Mouse (Mus musculus) adrenal gland, postnatal 25 days (tissue): ENCODE measurements around the gene Spg7. TPM values are rescaled to one million over a fixed set of nuclear protein-coding genes. Genes with fewer than 3 reads are reported as not detected.
"Not testable (repeated sequence)": the region's sequence is repeated elsewhere in the genome, so short reads cannot be mapped to it uniquely, and the experiment has no call there.

Source experiments
- DNase-seq: peaks from one replicate; pipeline ENCODE4 v3.0.0; 2021; ENCODE audit warnings: mixed read lengths
- total RNA-seq: library from RNA; stranded (reverse); gene quantifications from 2 replicates; pipeline ENCODE4 v1.2.3, GENCODE M21; 2021

Spg7 gene
- total RNA-seq, 1 experiment from 2014 or later = 91.5 TPM

DNA sequence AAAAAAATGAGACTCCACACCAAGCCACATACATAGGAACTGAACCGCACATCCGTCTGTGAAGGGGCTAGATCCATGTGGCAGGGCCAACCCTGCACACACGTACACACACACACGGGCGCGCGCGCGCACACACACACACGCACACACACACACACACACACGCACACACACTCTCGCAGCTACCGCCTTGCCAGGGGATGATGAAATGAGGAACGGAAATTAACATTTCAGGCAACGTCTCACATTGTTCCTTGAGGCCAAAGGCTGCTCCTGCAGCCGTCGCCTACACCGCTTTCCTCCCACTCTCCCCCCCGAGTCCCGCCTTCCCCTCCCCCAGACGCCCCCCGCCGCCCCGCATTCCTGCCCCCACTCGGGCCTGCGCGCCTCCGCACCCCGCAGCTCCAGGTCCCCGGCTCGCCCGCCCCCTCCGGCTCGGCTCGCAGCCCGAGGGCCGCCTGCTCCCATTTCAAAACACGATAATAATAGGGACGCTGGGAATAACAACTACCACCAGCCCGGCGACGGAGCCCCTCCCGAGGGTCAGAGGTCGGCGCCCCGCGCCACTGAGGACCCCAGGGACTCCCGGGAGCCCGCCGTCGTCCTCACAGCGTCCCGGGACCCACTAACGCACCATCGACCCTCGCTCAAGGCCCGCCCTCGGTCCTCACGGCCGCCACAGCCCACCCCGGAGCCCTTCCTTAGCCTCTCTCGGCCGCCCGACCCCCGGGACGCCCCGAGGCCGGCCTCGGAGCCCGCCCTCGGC is 21.6 kb upstream of the Spg7 start:
- peak; percentile 54 for DNase-seq

DNA sequence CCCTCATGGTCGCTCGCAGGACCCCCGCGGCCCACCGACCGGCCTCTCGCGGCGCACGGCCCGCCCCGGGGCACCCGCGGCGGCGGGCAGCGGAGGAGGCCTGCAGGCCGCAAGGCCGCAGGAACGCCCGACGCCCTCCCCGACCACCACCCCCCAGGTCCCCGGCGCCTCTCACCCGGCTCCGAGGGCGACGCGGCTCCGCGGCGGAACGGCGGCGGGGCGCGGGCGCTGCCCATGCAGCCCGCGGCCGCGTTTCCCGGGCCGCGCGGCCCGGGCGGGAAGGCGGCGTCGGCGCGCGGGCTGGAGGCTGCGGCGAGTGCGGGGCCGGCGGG is 21.0 kb upstream of the Spg7 start:
- DNase-seq = no peak

DNA sequence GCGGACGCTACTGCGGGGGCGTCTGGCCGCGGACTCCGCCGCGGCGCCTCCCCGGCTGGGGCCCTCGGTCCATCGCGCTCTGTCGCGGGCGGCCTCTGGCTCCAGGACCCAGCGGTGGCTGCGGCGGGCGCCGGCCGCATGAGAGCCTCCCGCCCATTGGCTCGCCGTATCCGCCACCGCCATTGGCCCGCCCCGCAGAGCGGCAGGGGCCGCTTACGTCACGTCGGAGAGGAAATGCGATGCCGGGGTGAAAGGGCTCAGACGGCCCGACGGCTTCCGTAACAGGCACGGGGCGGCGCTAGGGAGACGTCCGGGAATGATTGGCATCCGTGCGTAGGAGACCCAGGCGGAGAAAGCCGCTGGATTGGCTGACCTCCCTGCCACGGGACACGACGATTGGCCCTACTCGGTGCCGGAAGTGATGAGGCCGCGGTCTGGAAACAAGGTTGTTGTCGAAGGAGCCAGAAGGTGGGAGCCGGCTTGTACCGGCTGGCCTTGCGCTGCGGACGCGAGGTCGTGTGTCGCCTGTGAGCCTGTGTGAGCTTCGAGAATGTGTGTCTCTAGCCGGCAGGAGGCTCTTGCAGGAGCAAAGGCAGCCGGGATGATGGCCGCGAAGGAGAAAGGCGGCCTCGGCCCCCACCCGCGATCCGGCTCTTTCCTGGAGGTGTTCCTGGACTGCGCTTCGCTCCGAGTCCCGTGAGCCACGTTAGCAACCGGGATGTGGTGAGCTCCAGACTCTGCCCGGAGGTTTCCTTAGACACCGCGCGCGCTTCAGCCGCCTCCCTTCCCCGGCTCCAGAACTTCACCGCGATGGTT is 20.4 kb upstream of the Spg7 start, which contains the start of gene Ankrd11:
Ankrd11 (minus strand) TSS at position 120 of the 816 bp plus-strand sequence.
- DNase-seq = peak; percentile 98

DNA sequence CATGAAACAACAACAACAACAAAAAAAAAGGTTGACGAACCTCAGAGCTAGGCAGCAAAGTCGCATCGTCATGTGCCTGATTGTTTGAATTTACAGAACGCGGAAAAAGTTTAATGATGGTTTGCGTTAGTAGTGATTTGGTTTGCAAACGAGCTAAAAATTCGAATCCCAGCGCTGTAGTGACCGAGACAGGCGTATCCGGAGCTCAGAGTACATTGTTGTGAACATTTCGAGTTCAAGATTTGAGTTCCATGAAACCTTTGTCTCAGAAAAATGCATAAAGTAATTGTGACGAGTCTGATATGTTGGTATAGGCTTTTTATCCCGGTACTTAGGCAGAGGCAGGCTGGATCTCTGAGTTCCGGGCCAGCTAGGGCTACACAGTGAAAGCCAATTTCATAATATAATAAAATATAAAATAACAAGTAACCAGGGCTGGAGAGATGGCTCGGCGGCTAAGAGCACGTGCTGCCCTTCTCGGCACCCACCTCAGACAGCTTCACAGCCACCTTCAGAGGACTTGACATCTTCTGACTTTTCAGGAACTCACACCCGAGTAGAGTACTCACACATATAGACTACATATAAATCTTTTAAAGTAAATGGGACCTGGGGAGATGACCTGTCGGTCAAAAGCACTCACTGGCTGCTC is 19.6 kb upstream of the Spg7 start:
- DNase-seq = no peak

DNA sequence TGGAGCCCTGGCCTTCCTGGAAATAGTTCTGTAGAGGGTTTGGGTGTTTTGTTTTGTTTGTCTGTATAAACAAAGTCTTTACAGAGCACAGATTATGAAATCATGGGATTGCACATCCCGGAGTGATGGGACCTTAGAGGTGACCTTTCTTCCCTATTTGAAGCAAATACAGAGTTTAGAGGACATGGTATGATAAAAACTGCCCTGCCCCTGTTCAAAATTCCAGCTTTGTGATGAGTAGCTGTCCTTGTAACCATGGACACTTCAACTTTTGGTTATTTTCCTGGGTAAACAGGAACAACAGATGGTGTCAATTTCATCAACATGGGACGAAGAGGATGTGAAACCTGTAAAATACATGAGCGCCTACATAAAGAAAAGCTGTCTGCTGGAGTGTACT is 18.8 kb upstream of the Spg7 start:
- DNase-seq = no peak

DNA sequence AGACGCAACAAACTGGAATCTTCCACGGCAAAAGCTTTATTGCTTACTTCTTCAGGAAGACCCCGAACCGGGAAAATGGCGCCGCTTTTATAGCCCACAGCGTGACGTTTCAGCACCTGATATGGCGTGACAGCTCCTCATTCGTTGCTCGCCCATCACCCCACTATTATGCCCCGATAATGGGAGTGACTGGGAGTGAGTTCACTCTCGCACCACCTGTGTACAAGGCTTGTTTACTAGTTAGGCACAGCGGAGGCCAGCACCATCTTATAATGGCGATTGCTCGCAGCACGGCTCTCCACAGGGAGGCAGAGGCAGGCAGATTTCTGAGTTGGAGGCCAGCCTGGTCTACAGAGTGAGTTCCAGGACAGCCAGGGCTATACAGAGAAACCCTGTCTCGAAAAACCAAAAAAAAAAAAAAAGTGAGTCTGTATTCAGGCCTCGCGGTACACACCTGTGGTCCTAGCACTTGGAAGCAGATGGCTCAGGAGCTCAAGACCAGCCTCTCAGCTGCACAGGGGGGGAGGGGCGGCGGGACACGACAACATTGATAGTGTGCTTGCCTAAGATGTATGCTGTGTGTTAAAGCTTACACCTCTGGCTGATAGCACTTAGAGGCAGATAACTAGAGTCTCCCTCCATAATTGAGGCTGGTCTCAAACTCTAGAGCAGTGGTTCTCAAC is 17.9 kb upstream of the Spg7 start:
- not testable (repeated sequence) for DNase-seq

DNA sequence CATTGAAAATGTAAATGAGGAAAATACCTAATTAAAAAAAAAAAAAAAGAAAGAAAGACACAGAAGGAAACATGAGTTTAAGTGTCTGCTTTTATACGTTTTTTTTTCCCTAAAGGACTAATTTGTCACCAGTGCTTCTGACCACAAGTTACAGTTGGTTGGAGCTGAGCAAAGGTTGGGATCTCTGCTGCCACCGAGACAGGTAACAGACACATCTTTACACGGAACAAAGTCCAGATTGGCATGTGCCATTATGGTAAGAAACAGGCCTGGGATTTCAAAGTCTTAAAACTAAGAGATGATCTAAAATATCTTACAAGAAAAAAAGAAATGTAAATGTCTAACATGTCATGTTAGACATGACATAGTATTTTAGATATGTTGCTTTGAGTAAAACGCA is 16.0 kb upstream of the Spg7 start:
- no peak for DNase-seq

DNA sequence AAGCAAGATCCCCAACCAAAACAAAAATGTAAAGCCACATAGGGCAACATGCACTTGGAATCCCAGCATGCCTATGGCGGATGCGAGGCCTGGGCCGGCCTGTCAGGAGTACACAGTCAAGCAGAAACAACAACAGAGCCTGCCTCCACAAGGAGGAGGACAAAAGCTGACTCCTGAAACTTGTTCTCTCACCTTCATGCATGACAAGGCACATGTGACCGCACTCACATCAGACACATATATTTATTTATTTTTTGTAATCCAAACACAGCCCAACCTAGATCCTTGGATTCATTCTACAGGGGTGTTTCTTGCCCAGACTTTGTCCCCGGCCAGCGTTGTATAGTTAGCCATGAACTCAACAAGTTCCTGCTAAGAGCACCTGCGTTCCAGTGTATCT is 14.9 kb upstream of the Spg7 start:
- no peak for DNase-seq

DNA sequence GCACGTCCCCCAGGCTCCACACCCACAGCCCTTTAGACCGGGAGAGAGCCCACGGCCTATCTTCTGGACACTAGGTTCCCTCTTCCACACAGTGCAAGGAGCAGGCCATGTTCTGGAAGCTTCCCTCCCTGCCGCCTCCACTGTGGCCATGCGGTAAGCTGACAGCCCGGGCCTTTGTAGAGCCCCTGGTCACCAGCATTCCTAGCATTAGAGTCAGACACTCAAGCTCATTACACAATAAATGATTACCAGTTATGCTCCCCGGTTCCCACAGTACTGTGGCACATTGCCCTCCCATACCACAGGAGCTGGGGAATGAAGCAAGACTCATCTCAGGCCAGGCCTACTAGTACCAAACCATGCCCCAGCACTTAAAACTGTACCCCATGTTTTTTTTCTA is 14.3 kb upstream of the Spg7 start:
- no peak for DNase-seq

DNA sequence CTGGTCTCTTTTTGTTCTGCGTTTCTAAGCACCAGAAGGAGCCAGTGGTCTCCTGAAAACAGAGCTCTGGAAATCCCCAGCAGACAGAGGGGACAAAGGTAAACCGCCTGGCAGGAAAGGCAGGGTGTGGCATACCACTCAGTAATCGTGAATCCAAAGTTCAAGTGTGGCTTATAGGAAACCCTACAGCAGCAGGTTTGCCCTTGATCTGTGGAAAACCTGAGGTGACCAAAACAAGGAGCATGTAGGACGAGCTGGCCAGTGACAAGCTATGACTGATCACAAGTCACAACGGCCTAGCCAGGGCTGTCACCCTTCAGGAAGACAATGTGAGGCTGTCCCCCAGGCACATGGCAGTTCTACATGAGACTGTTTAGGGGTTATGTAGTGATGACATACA is 11.3 kb upstream of the Spg7 start:
- DNase-seq = no peak

DNA sequence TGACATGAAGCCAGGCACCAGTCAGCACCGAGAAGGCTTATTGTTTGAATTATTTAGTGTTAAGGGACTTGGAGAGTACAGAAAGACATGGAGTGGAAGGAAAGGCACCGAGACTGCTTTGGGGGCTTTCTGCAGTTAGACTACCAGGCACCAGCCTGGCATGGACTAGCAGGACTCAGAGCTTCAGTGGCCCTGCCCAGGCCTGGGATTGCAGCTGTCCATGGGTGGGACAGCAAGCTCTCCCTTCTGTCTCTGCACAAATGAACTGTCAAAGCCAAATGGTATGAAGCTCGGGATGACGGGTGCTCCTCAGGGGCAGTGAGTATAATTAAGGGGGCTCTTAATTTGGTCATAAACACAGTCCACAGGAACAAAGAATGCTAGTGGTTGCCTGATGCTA is 1.3 kb downstream of the Spg7 start:
- DNase-seq = no peak

DNA sequence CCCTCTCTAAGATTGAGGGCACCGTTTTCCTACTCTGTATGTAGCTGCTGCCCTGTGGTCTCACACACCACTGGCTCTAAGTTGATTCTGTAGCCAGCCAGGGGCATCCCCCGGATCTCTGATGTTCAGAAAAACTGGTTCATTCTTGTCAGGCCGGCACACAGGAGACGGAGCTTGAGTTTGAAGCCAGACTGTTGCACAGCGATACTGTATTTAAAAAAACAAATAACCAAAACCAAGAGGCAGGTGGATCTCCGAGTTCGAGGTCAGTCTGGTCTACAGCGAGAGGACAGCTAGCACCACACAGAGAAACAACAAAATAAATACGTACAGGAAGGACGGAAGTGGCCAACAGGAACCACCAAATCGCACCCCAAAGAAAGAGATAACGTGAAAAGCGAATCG is 2.1 kb downstream of the Spg7 start:
- DNase-seq = peak; percentile 13

DNA sequence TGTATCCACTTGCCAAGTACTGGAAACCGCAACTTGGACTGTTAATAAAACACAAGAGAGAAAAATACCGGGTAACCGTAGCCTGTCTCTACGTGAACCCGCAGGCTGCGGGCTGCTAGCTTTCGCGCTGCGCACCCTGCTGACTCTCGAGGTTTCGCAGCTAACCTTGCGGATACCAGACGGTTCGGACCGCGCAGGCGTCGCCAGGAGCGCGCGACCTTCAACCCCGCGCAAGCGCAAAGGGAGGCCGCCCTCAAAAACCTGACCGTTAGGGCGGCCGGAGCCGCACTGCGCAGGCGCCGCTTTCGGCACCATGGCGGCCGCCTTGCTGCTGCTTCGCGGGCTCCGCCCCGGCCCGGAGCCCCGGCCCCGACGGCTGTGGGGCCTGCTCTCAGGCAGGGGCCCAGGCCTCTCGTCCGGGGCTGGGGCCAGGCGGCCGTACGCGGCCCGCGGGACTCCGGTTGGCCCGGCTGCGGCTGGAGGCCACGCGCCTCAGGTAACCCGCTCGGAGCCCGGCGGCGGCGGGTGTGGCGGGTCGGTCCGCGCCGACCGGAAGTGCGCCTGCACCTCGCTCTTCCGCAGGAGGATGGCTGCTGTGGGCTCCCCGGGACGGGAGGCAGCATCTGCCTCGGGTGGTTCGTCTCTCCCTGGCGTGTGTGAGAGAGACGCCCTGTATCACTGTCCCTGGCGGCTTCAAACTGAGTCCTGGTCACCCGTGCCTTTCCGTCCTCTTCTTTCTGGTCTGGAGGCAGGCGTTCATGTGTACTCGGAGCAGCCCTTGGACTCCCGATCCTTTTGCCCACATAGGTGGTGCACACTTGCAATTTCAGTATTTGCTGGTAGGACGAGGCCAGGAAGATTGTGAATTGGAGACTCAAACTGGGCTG is 2.7 kb downstream of the Spg7 start:
- DNase-seq = peak; percentile 96

DNA sequence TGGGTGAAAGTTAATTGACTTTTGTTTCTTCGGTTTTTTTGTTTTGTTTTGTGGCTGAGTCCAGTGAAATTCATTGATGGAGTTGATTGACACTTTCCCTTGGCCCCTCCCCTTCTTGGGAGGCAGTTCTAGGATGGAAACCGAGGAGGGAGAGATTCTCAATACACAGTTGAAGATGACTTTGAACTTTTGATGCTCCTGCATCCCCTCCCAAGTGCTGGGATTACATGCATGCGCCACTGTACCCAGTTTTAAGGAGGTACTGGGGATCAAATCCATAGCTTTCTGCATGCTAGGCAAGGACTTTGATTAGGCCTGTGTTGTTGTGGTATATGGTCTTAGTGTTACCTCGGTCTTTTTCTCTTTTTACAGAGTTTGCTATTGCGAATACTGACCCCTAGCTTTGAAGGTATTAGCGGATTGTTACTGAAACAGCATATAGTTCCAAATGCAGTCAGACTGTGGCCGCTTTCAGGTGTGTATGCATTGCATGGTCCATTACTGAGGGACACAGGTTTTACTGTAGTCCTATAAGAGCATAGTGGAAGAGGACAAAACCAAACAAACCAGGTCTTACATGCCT is 3.5 kb downstream of the Spg7 start:
- DNase-seq = no peak

DNA sequence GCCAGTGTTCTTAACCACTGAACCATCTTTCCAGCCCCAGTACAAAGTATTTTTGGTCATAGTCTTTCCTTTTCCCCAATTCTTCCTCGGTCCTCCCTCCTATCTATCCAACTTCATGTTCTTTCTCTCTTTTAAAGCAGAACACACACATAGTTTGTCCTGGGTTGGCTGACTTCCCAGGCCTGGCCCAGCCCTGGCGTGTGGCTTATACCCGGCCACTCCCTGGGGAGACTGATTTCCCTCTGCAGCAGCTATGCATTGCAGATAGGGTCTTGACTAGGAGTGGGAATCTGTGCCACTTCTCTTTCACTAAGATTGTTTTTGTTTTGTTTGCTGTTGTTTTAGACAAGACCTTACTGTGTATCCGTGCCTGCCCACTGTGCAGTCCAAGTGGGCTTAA is 8.4 kb downstream of the Spg7 start:
- DNase-seq = peak; percentile 28

DNA sequence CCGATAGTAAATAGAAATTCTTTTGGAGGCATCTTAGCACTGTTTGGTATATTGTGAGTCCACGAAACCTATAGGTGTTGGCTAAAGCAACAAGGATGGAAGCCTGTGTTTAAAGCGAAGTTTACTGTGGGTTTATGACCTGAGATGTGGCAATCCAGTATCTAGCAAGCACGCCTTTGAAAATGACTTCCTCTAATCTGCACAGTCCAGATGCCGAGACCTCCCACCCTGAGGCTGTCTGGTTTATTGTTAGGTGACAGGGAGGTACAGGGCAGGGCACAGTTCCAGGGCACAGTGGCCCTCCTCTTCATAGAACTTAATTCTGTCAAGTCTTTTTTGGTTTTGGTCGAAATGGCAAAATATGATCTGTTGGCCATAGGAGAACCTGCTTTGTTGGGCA is 14.5 kb downstream of the Spg7 start:
- no peak for DNase-seq

DNA sequence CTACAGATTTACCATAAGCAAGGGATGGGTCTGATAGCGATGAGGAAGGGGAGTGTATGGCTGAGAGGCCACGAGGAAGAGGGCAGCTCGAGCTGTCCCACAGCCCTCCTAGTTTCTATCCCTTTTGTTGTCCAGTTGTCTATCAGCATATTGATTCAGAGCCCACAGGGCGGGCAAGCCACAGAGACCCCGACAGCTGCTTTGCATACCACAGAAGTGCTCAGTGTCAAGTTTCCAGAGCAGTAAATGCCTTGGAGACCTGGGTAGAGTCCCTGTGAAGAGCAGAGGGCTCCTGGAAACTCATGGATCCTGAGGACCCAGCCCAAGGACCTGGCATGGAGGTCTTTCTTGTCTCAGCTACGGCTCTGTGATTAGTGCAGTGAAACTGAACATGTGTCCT is 20.3 kb downstream of the Spg7 start:
- DNase-seq = no peak

DNA sequence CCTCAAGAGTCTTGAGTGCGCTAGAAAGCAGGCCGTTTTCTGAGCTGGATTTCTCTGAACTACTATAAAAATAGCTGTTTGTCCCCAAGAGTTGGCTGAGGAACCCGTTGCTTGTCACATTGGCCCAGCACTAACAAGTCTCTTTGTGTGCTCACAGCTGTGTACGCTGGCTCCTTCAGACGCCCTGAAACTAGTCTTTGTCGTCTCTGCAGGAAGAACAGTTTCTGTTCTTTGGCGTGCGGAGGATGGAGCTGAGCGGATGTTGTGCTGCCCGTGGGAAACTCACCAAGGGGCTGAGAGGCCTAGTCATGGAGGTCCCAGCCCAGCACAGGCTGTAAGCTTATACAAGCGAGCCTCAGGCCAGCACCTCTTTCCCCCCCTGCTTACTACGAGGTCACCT is 20.9 kb downstream of the Spg7 start:
- no peak for DNase-seq

DNA sequence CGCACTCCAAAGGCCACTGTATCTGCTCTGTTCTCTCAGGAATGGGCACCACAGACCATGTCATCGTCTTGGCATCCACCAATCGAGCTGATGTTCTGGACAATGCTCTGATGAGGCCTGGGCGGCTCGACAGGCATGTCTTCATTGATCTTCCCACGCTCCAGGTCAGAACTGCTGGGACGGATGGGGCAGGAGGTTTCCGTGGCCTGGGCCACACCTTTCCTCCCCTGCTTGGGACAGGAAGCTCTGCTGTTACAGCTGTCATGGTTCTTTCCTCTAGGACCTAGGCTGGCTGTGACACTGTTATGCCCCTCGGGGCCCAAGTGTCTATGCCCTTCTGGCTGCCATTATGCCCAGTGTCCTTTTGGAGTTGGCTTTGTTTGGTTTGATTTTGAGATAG is 24.5 kb downstream of the Spg7 start:
- no peak for DNase-seq

DNA sequence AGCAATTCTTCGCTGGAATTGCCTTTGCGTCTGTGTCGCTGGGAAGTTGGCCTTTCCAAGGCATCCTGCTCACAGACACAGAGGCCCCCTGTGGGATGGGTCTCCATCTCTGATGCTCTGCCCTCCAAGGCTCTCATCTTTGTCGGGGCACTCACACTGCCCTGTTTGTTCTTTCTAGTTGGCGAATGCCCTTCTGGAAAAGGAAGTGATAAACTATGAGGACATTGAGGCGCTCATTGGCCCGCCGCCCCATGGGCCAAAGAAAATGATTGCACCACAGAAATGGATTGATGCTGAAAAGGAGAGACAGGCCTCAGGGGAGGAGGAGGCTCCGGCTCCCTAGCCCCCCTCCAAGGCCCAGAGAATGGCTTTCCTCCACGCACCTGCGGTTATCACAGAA is 34.5 kb downstream of the Spg7 start:
- no peak for DNase-seq
